Mouse (Mus musculus) cerebellum, adult 11-12 months (tissue): ENCODE measurements at regions not wholly inside any gene's neighbourhood (a gene's known extent, or its start where the extent isn't known, plus 50 kb on each side); places are given as distances from the start of the nearest gene placed in this dataset.

ENCODE experiments used
- DNase-seq: peaks from one replicate; pipeline ENCODE4 v3.0.0; 2022

DNA sequence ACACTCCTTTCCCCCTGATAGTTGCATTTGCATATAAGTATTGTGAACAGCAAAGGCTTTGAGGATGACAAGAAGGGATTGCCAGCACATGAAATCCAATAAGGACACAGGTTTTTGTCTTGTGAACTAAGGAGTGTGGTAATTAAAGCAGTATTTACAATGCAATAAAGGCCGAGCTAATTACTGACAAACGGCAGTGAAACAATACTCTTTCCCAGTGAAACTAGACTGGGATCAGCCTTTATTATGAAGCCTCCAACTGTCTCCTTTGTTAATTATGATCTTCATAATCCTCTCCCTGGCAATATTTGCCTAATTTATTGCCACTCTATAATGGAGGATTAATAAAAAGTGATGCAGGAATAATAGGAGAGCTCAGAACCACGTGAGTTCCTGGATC lies 704.2 kb upstream of the Api5 start:
- DNase-seq: no peak

DNA sequence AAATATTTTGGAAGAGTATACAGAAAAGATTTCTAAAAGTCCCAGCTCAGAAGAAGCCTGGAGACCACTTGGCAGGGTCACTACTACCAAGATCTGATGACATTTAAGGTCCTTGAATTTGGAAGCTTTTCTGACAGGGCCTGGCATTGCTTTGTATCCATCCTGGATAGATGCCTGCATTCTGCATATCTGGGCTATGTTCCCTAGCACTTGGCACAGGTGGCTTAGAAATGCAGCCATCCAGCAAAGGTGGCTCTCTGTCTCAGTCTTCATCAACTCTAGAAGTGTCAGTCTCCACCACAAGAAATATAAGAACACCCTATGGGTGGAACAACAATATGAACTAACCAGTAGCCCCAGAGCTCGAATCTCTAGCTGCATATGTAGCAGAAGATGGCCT lies 702.2 kb upstream of the Api5 start:
- DNase-seq: peak; percentile 63

DNA sequence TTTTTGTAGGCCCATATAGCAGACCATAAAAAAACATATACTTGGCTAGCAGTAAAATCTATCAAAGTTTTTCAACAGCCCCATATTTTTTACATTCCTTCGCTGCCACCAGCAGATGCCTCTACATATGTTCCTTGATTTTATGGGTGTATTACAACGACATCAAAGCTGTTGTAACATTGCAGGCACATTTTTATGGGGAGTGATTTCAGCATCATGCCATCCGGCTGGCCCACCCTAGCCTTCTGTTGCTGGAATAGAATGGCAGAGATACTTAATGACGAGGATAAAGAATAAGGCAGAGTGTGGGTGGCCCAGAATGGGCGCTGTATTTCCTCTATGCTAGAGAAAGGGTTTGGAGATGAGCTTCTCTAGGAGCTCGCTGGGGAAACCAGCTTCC lies 698.7 kb upstream of the Api5 start:
- DNase-seq: no peak

DNA sequence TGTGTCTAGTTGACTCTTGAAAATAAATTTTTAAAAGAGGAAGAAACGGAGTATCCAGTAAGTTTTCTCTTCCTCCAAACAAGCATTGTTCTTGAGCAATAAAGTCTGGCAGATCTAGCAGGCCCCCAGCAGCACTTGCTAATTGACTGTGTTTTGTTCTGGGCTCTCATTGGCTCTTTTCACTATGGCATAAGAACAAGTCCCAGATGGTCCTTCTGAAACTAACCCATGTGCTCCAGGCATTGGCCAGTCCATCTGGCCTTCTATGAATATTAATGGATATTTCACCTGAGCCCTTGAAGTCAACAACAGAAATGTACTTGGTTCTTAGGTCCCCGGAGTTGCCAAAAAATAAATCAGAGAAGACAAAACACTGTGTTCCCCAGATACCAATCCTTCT lies 693.2 kb upstream of the Api5 start:
- DNase-seq: peak; percentile 37

DNA sequence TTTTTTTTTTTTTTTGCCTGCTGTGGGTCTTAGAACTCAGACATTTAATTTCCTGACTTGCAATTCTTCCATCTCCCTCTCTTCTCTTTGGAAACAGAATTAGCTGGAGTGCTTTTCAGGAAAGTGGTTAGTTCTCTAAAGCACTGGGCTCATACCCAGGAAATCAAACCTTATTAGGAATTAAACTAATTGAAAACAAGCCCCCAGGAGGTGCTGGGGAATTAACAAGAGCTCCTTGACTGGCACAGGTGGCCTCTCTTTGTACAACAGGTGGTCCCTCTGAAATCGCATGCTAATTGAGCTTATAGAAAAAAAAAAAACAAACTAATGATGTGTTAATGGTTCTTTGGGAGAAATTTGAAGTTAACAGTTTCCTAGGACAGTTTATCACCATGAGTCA lies 690.8 kb upstream of the Api5 start:
- no peak for DNase-seq

DNA sequence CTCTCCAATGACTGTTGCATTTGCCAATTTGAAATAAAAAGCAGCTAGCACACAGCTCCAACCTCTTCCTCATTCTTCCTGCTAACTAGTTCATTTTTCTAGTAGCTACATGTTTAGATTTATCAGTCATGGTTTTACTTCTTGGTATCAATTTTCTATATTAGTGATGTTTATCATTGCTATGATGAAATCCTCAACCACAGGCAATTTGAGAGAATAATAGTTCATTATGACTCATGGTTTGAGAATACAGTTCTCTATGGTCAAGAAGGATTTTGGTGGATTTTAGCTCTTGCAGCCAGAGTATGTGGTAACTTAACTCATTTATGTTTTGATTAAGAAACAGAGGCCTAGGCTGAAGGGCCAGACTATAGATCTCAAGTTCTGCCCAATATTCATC lies 681.6 kb upstream of the Api5 start:
- no peak for DNase-seq

DNA sequence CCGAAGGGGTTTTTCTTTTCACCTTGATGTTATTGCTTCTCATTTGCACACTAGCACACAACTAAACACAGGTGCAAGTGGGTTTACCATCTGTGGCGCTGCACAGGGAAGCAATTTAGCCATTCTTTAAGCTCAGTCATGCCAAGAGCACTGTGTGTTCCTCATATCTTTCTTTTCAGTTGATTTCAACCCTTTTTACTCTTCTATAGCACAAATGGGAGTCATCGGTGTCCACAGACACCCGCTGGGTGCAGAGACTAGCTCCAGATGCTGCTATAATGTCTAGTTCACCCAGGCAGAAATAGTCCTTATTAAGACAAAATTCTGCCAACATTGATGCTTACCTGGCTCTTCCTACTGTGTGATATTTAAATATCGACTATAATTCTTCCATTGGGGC lies 659.1 kb upstream of the Api5 start:
- peak; percentile 36 for DNase-seq

DNA sequence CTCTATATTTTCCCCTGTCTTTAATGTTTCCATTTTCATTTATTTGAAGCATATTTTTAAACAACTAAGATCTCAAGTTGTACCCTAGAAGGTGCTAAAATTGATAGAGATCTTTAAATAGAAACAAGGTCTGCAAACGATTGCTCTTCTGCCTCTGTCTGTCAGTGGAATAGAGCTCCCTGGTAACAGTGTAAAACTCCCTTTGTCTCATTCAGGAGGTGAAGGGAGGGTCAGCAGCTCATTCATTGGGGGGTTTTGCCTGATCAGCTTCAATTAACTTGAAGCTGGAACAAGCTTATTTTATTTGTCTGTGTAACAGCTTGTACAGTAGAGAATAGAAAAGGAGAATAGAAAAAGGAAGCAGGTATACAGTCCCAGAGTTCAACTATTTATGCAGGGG lies 616.7 kb upstream of the Api5 start:
- DNase-seq: no peak

DNA sequence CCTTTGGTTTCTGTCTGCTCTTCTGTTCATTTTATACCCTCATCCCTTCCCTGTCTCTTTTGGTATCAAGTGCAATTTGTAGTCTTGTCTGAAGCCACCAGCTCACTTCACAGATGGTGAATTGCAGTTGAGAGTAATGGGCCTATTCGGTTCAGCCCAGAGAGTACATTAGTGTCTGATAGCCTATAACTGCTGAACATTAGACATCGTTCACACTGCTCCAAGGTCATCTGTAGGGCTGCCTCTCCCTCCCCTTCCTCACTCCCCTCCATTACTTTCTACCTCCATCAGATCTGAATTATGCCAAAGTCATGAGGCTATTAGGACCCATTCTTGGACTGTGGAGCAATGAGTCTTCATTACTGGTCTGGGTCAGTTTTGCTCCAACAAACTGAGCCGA lies 615.9 kb upstream of the Api5 start:
- DNase-seq: no peak
